Mouse (Mus musculus) bone marrow macrophage, adult 2 months (primary cell): ENCODE data around the gene Snx21. TPM values are rescaled to one million over a fixed set of nuclear protein-coding genes. Genes with fewer than 3 reads are reported as not detected.

ENCODE experiments used
- H3K27ac ChIP-seq: 2 replicates; pipeline ENCODE4 v1.5.1; 2012; ENCODE audit warnings: low read depth, low read length; ENCODE audit not compliant: insufficient read depth
- H3K4me1 ChIP-seq: 2 replicates; pipeline ENCODE4 v1.6.1; 2012; ENCODE audit warnings: low read length; ENCODE audit not compliant: control insufficient read depth, insufficient read depth
- H3K4me3 ChIP-seq: 2 replicates; pipeline ENCODE4 v1.5.1; 2012; ENCODE audit warnings: mild to moderate bottlenecking, low read length, moderate library complexity; ENCODE audit not compliant: insufficient read depth
- CTCF ChIP-seq: IDR thresholded peaks from 2 replicates; pipeline ENCODE4 v1.5.1; 2012; ENCODE audit warnings: low read depth, mild to moderate bottlenecking, low read length, moderate library complexity
- POLR2A ChIP-seq: IDR thresholded peaks from 2 replicates; pipeline ENCODE4 v1.6.1; 2012; ENCODE audit warnings: mild to moderate bottlenecking, low read depth, low read length, borderline replicate concordance
- polyA plus RNA-seq: library from polyadenylated mRNA; stranded (reverse); fragments of >200 nt; gene quantifications from 2 replicates; pipeline ENCODE4 v1.2.4, GENCODE M21; 2012; ENCODE audit not compliant: missing spikeins, insufficient read depth, insufficient read length

Gene Snx21
- polyA plus RNA-seq, 1 experiment, result 20.3 TPM

DNA sequence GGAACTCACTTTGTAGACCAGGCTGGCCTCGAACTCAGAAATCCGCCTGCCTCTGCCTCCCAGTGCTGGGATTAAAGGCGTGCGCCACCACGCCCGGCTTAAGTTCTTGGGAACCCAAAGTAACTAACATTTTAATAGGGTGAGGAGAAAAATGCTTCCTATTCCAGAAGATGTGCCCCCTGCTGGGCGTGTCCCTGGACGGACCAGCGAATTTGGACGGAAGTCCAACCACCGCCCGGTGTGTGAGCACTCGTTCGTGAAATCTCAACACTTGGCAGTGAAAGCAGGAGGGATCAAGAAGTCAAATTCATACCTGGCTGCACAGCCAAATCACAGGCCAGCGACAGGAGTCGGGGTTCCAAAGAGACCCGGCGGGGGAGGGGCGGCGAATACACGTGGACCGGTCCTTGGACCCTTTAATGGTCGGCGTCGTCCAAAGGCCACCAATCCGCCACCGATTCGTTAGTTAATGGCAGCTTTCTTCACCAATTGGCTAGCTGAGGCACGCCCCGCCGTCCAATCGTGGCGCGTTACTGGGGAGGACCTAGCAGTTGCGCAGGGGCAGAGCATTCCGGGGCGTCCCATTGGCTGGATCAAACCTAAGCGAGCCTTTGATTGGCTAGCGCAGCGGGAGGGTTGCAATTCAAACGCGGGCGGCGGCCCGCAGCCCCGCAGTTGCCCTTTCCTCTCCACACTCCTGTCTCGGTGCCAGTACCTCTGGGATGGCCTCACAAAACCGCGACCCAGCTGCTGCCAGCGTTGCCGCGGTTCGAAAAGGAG is 16.2 kb upstream of the Snx21 start, which contains the start of gene Ube2c:
Gene Ube2c, plus strand, starts transcription at position 641 of the 780 bp plus-strand sequence.
- peaks cover 14% of the 10 kb centered on the region for H3K4me1 ChIP-seq
- peak within 1 kb of the TSS; percentile 48 for H3K27ac ChIP-seq
- H3K4me3 ChIP-seq, result peak within 1 kb of the TSS; percentile 81
- no peak for TF ChIP-seq POLR2A
- TF ChIP-seq CTCF, result no peak

DNA sequence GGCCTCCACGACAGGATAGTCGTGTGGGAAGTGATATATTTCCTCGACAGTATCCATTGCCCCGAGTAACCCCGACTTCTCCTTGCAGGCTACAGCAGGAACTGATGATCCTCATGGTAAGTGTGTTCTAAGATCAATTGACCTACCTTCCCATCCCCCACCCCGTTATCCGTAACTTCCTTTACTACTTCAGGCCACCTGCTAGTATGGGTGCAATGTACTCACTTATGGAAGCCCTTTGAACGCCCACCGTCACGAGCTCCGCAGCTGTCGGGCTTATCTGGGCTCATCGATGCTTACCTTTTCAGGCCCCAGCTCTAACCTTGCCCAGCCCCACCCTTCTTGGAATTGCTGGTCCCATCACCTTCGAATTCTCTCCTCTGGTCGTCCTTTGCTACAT is 15.3 kb upstream of the Snx21 start:
- Histone ChIP-seq H3K27ac (peak overlapping the region; percentile 18), H3K4me1 (peaks cover 11% of the 10 kb centered on the region), H3K4me3 (peak overlapping the region; percentile 78)
- TF ChIP-seq CTCF, result no peak
- TF ChIP-seq POLR2A, result no peak

DNA sequence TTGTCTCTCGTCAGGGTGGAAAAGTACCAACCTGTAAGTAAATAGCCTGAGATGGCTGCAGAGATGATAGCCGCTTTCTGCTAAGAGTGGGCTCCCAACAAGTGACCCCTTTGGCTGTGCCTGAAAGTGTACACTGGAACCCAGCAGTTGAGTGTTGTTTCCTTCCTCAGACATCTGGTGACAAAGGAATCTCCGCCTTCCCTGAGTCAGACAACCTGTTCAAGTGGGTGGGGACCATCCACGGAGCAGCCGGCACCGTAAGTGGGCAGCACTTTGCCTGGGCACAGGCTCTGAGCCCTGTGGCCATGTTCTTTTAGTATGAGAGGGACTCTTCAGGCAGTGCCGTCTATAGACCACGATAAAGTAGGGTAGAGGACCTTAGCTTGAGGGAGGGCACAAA is 14.5 kb upstream of the Snx21 start:
- H3K4me1 ChIP-seq, result peaks cover 11% of the 10 kb centered on the region
- TF ChIP-seq CTCF (no peak), POLR2A (no peak)
- H3K4me3 ChIP-seq, result peak overlapping the region; percentile 78
- no peak overlapping the region for H3K27ac ChIP-seq

DNA sequence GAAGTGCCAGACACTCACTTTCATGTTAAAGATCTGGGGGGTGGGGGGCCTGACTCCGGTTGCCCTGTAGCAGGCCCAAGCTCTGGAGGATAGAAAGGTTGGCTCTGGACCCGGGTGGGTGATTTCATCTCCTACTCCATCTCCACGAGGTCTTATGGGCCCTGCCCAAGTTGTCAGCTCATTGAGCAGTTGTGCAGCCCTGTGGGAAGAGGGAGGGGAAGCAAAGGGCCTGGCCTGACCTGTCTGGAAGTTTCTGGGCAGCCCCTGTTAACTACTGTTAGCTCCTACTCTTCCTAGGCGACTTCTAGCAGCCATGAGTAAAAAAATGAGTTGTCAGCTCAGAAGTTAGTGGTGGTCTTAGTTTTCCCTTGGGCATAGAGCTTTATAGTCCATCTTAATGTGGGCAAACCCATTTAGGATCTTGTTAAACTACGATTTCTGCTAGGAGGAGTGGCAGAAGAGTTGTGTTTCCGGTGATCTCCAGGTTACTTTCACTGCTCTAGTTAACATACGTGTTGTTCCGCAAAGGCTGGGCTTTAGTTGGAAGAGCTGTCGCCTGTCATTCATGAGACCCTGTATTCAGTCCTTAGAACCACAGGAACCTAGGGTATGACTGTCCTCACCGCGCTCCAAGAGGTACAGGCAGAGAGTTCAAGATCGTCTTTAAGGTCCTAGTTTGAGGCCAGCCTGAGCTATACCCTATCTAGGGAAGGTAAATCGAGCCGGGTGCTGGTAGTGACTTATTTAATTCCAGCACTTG is 12.2 kb upstream of the Snx21 start:
- TF ChIP-seq CTCF, result no peak
- no peak for TF ChIP-seq POLR2A
- Histone ChIP-seq H3K4me3 (no peak overlapping the region), H3K4me1 (peaks cover 11% of the 10 kb centered on the region), H3K27ac (no peak overlapping the region)

DNA sequence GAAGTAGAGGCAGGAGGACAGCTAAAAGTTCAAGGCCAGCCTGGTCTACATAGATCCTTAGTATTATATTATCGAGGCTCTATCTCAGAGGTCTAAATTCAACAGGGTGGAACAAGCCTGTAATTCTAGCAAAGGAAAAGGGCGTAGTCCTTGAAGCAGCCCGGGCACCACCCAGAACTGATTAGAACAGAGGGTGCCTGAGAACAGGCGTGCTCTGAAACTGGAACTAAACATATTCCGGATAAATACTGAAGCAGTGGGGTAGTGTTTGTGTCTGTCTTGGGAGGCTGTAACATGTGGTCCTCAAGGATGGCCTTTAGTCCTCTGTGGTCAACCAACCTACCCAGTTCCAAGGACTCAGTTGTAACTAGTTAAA is 11.6 kb upstream of the Snx21 start:
- Histone ChIP-seq H3K27ac (no peak overlapping the region), H3K4me1 (peaks cover 11% of the 10 kb centered on the region), H3K4me3 (no peak overlapping the region)
- TF ChIP-seq POLR2A (no peak), CTCF (no peak)

DNA sequence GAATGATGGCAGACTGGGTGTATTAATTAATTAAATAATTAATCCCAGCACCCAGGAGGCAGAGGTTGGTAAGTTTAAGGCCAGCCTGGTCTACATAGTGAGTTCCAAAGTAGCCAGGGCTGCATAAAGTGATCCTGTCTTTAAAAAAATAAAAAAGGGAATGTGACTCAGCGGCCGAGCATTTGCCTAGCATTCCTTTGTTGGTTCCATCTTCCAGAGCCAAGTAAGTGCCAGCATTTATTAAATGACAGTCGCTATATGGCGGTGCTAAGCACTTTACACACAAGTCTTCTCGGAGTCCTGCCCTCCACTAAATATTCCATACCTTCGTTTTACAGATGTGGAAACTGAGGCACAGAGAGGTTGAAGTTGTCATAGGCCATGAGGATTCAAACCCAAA is 9.5 kb upstream of the Snx21 start:
- TF ChIP-seq POLR2A, result no peak
- no peak for TF ChIP-seq CTCF
- Histone ChIP-seq H3K27ac (no peak overlapping the region), H3K4me1 (peaks cover 3% of the 10 kb centered on the region; the same call in 1 of the 2 replicates), H3K4me3 (no peak overlapping the region)

DNA sequence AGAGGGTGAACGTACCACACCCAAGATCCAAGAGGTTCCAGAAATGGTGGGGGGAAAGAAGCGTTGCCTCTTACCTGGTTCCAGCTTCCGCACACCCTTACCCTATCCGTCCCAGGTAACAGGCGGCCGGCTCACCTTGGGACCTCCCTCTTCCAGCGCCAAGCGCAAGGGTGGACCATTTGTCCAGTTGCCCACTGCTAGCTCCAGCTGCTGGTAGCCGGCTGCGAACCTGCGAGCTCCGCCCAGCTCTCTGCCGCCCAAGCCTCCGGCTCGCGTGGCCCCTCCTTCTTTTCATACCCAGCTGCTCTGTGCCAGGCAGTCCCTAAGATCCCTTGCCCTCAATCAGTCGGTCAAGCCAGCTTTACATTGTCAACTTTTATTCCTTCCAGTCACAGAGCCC is 8.8 kb upstream of the Snx21 start:
- no peaks in the 10 kb centered on the region for H3K4me1 ChIP-seq
- no peak for TF ChIP-seq CTCF
- TF ChIP-seq POLR2A, result no peak
- no peak overlapping the region for H3K4me3 ChIP-seq
- H3K27ac ChIP-seq, result no peak overlapping the region

DNA sequence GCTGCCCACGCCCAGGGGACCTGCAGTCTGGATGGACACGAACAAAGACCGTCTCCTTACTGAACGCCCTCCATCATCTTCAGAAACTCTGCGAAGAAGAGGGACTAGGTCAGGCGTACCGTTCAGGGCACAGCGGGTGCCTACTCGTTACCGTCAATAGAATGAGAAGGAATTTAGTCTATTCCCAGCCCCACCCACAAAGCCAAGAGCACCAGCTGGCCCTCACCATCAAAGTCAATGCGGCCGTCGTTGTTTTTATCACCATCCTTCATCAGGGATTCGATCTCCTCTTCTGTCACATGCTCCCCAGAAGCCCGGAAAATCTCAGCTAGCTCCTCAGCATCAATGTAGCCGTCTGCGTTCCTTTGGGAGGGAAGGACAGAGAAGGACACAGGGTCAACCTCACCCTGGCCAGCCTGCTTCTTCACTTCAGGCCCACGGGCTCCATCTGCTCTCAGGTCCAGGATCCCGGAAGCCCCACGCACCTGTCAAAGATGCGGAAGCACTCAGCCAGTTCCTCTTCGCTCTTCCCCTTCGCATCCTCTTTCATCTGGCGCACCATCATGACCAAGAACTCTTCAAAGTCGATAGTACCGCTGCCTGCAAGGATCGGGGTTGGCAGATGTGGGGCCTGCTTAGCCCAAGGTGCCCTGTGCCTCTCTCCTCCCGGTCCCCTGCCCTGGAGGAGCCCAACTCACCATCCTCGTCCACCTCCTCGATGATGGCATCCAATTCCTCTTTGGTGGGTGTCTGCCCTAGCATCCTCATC is 8.2 kb upstream of the Snx21 start:
- no peak overlapping the region for H3K4me3 ChIP-seq

DNA sequence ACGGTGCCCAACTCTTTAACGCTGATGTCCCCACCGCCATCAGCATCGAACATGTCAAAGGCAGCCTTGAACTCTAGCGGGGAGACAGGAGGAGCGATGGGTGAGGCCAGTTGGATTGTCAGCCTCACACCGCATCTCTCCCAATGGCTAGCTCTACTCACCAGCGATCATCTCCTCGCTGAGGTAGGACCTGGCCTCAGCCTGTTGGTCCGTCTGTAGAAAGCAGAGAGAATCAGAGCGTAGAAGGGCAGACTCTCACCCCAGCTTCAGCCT is 7.7 kb upstream of the Snx21 start:
- no peak overlapping the region for H3K4me3 ChIP-seq
- H3K27ac ChIP-seq, result no peak overlapping the region
- H3K4me1 ChIP-seq, result no peaks in the 10 kb centered on the region
- TF ChIP-seq CTCF, result no peak
- no peak for TF ChIP-seq POLR2A

More for the DNA sequence above, 8.2 kb upstream of the Snx21 start:
- Histone ChIP-seq H3K4me1 (no peaks in the 10 kb centered on the region), H3K27ac (no peak overlapping the region)
- TF ChIP-seq POLR2A (no peak), CTCF (no peak)

DNA sequence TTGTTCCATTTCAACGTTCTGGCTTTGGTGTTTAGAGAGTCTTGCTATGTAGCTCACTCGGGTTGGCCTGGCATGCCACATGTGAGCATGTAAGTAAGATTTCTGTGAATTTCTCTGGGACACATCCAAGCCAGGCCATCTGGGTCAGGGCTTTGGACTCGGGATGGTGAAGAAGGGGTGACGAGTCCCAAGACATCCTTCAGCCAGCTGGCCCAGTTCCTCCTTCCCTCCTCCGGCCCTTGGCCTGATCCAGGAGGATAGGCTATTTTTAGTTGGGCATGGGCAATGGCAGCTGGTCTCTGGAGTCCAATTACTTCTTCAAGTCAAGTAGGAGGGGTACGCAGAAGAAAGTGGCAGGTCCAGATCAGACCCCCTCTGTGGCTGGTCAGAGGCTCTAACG is 6.8 kb upstream of the Snx21 start:
- no peaks in the 10 kb centered on the region for H3K4me1 ChIP-seq
- no peak overlapping the region for H3K4me3 ChIP-seq
- no peak overlapping the region for H3K27ac ChIP-seq
- no peak for TF ChIP-seq CTCF
- no peak for TF ChIP-seq POLR2A
